Mouse (Mus musculus) neutrophil, adult 83 days (primary cell): ENCODE results near the gene Vps33a. TPM values are rescaled to one million over a fixed set of nuclear protein-coding genes. Genes with fewer than 3 reads are reported as not detected.

ENCODE experiments used
- total RNA-seq, 2 experiments: library from RNA; stranded (reverse); gene quantifications; one replicate each; pipeline ENCODE4 v1.2.4; 2023

Gene Vps33a
- total RNA-seq: 10 to 100 TPM; 26.2 to 27.9 TPM

DNA sequence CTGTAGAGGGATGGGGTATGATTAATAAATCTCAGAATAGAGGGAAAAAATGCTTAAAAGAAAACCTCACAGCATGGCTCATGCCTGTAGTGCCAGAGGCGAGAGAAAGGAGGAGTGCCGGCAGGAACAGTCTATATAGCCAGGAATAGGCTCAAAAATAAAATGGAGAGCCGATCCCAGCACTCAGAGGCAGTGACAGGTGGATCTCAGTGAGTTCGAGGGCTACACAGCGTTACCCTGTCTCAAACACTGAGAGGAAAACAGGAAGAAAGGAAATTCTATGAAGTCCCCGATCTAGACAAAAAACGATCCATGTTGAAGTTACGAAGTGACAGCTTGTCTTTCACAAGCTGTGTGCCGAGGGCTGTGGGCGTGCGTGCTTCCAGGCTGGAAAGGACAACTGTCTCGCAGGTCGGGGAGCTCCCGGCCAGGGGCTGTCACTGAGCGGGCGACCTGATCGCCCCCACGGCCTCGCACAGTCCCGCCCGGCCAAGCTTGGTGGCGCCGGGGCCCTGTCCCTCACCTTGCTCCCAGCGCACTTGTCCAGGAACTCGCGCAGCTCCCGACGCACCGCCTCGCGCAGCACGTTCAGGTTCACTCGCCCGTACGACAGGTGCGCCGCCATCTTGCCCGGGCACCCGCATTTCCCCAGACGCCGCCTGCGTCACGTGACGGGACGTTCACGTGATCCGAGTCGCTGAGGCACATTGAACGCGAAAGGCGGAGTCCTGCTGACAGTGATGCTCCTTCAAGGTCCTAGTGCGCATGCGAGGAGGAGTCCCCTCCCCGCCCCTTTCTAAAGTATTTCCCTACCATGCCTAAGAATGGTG, at the start of gene Vps33a:
Gene Vps33a, minus strand, starts transcription at position 682 of the 830 bp plus-strand sequence.

DNA sequence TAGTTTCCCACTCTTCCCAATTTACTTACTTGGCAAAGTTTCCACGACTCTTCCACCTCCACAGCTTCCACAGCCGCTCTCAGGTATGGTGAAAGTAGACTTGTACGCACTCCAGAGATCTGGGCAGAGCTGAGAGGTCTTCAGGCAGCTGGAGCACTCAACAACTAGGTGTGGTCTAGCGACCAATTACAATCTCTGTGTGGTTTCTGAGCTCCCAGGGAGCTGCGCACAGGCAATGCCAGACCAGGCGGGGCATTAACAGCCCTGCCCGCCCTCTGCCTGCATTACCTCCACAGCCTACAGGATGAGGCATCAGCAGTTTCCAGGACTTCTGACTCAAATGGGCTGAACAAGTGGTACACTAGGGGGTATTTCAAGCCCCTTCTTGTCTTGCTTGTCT, 47.6 kb downstream of the Vps33a start, which contains the start of gene Gm49027:
Gene Gm49027, minus strand, starts transcription at position 208 of the 400 bp plus-strand sequence.

DNA sequence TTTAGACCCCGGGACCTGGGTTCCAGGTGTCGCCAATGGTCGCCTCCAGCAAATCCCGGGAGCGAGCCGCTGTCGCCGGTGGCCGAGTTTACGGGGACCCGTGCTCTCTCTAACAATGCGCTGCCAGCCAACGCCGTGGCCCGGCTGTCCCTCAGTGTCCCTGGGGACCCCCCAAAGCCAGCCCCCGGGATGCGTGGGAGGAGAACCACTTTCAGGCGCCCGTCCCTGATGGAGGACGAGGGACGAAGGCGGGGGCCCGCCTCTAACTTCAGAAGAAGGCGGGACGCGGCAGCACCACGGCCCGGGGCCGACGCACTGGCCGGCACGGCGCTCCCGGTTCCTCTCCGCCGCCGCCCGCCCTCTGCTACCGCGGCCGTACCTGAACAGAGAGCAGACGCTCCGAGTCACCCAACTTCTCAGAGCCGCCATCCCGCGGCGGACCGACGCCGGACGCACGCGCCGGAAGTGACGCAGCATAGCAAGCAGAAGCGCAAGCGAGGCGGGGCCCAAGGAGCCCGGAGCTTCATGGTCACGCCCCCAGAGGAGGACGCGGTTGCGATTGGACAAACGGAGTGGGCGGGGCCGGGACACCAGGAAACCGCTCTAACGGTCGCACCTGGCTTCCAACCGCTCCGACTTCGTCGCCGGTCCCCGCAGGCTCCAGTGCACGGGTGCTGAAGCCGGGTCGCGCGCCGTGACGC, 49.0 kb downstream of the Vps33a start, which contains the start of gene Diablo:
Gene Diablo, minus strand, starts transcription at position 485 of the 701 bp plus-strand sequence.

DNA sequence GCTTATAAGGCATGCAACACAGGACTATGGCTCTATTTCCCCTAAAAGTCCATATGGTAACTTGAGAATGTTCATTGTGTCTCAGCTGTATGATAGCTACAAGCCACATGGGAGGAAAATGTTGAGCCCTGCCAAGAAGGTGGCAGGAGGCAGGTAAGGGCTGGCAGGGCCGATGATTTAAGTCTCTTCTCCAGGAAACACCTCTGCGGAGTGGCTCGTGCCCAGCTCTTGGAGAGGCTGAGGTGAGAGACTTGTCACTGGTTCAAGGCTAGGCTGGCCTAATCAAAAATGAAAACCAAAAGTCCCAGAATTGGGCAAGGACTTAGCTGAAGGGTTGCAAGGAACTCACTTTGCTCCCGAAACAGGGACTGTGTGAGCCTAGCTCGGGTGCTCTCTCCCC, 62.7 kb downstream of the Vps33a start, which contains the start of gene B3gnt4:
Gene B3gnt4, plus strand, starts transcription at position 301 of the 400 bp plus-strand sequence.

DNA sequence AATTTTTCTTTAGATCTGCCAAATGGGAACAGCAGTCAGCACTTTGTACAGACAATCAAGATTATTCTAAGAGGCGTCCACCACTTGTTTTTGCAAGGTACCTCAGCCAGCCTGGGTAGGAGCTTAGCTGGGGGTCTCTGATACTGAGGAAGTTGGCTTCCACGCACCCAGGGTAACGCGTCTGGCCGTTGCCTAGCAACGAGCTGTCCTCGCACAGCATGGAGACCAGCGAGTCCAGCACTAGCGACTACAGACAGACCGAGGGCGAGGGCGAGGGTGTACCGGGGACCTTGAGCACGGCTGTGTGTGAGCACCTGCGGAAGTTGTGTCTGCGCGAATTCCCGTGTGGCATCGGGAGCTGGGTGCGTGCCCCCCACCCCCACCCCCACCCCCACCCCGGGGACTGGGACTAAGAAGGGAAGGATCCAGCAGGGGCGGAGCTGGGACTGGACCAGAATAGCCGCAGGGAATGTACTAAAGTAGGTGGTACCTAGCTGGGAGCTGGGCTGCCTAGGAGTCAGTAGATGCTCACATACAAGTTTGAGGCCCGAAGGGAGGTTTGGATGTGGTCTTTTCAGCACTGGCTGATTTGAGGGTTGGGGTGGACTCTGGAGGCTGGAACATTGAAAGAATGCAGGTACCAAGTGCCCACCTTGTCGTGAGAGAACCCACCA, 83.6 kb downstream of the Vps33a start, which contains the start of the genes Lrrc43 and Il31:
Gene Lrrc43, plus strand, starts transcription at position 194 of the 674 bp plus-strand sequence.
Gene Il31, minus strand, starts transcription at position 378 of the 674 bp plus-strand sequence.

Other genes with a start within 250 kb of the Vps33a start
- 1 to 10 TPM; 5.6 to 8.2 TPM for gene Bcl7a, start 229.2 kb downstream of the Vps33a start, total RNA-seq
- gene Mlxip, start 178.2 kb downstream of the Vps33a start, total RNA-seq: 10 to 100 TPM; 36.5 to 38.2 TPM
- not detected for gene Lrrc43, start 83.7 kb downstream of the Vps33a start, total RNA-seq
- not detected for gene Il31, start 83.5 kb downstream of the Vps33a start, total RNA-seq
- not detected for gene B3gnt4, start 62.6 kb downstream of the Vps33a start, total RNA-seq
- gene Diablo, start 48.9 kb downstream of the Vps33a start, total RNA-seq: 10 to 100 TPM; 23.9 to 27.1 TPM
- 1 to 10 TPM; 1.4 to 2.4 TPM for gene Gm49027, start 47.5 kb downstream of the Vps33a start, total RNA-seq
- gene Clip1, start 111.6 kb upstream of the Vps33a start, total RNA-seq: 10 to 100 TPM; 83.3 to 95.2 TPM
- 100 to 1,000 TPM in 1 of 2 experiments, 10 to 100 TPM in 1; 99.9 to 105 TPM for gene Zcchc8, start 148.1 kb upstream of the Vps33a start, total RNA-seq
- 100 to 1,000 TPM in 1 of 2 experiments, 10 to 100 TPM in 1; 99.0 to 103 TPM for gene Rsrc2, start 176.4 kb upstream of the Vps33a start, total RNA-seq
- 10 to 100 TPM; 33.8 to 38.0 TPM for gene Kntc1, start 176.7 kb upstream of the Vps33a start, total RNA-seq